ENCODE assay signal across 16 mouse cellular contexts in the genomic region with DNA sequence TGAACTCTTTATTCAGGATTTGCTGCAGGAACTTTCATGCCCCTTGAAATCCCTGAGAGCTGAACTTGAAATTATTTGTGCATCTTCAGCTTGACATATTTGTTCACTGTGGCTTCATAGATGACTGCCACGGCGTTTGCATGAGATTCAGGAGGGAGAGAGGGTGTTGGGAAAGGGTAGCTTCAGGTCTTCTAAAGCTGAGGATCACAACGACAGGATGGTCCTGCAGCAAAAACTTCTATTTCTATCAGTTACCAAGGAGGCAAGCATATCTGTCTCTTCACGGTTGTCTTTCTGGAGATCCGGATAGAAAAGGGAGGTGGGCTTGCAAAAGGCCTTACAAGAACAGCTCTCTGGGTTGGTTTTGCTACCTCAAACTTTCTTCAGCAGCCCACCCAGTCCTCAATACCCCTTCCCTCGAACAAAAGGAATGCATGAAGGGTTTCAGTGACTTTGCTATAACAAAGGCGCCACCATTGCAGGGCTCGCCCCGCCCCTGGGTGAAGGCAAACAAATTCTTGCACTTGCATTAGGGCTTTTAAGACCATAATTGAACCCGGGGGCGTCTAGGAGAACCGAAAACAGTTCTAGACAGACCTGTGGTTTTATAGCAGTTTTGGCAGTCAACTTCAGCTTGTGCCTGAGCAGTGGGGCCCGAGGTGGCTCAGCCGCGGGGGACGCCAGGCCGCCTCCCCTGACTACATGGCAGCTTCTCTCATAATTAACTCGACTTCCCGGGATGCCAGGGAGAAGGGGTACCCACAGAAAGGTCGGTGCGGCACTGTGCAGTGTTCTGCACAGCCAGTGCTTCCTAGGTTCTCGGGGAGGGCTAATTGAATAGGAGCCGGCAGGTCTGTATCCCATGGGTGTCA. TPM values are rescaled to one million over a fixed set of nuclear protein-coding genes. Genes with fewer than 3 reads are reported as not detected.
DNase-seq lines count a peak whose midpoint lies in the region; ATAC-seq and TF ChIP-seq lines count a peak whose summit lies in the region.
"Had no signal": no experiment of that assay in that cellular context is flagged by ENCODE, and none has a peak within 500 bp of the region (broad histone marks: within the 10 kb centered on the region; RNA-seq: fewer than 3 reads in every experiment).

No protein-coding gene starts in this region.

- H3K27ac ChIP-seq in kidney, embryonic 14.5 days (ENCODE audit: low read depth, low read length): peak overlapping the region; percentile 88
- peak overlapping the region; percentile 35 for H3K27ac ChIP-seq in embryonic fibroblast, embryonic 13.5 days (ENCODE audit: insufficient read depth, low read length)
- peak overlapping the region; percentile 42 for H3K27ac ChIP-seq in neural tube, embryonic 15.5 days (replicated peaks)

- peaks cover 26% of the 10 kb centered on the region for H3K4me1 ChIP-seq in kidney, embryonic 14.5 days (ENCODE audit: control insufficient read depth, insufficient read depth, low read length)
- H3K4me1 ChIP-seq in embryonic fibroblast, embryonic 13.5 days (ENCODE audit: control insufficient read depth, insufficient read depth, low read length): no peaks in the 10 kb centered on the region
- H3K4me1 ChIP-seq in neural tube, embryonic 15.5 days: 0 out of 2 replicates have a peak, but pooled peaks cover 7% of the 10 kb centered on the region

- H3K9ac ChIP-seq in kidney, embryonic 14.5 days (ENCODE audit: low read depth, low read length): peak overlapping the region; percentile 75
- no peak overlapping the region; the same call in 1 of the 2 replicates for H3K9ac ChIP-seq in neural tube, embryonic 15.5 days (replicated peaks)

- H3K9me3 ChIP-seq in kidney, embryonic 14.5 days (ENCODE audit: control insufficient read depth, low read length): no peaks in the 10 kb centered on the region
- no peaks in the 10 kb centered on the region for H3K9me3 ChIP-seq in neural tube, embryonic 15.5 days (replicated peaks)

- WGBS in kidney, embryonic 14.5 days: 4% methylated on average over 23 of the region's 23 CpGs
- WGBS in neural tube, embryonic 15.5 days: 4% methylated on average over 23 of the region's 23 CpGs

- no peaks in the 10 kb centered on the region for H3K36me3 ChIP-seq in kidney, embryonic 14.5 days (ENCODE audit: control insufficient read depth, insufficient read depth, low read length)
- H3K36me3 ChIP-seq in neural tube, embryonic 15.5 days: no peaks in the 10 kb centered on the region

- H3K27me3 ChIP-seq in kidney, embryonic 14.5 days (ENCODE audit: control insufficient read depth, insufficient read depth, low read length): peaks cover 23% of the 10 kb centered on the region
- H3K27me3 ChIP-seq in neural tube, embryonic 15.5 days (replicated peaks): peaks cover 84% of the 10 kb centered on the region
- H3K27me3 ChIP-seq: CH12.LX had no signal

- TF ChIP-seq POLR2A in embryonic fibroblast, embryonic 13.5 days (IDR thresholded peaks at IDR 0.05; ENCODE audit: low read depth, low read length): no peak

- DNase-seq in kidney, adult 8-10 months: no peak
- DNase-seq in kidney, postnatal 14 days: peak; percentile 25
- DNase-seq: cerebellum, adult 9-10 months; lung, adult 2 months; spleen, adult 18-20 months had no signal

- ATAC-seq in kidney, embryonic 14.5 days (ENCODE audit: low FRiP score, low TSS enrichment): no peak
- ATAC-seq in neural tube, embryonic 15.5 days (ENCODE audit: low FRiP score): no peak
- no peak for ATAC-seq in inflammation-experienced regulatory T-cells, adult 6 months
- no peak for ATAC-seq in frontal cortex, adult (ENCODE audit: low TSS enrichment)
- ATAC-seq: forebrain, embryonic 16.5 days; hindbrain, embryonic 16.5 days had no signal

- H3K4me2 ChIP-seq in kidney, embryonic 14.5 days (replicated peaks; ENCODE audit: low read depth, low read length): peak overlapping the region; percentile 83
- H3K4me2 ChIP-seq in neural tube, embryonic 15.5 days: peak overlapping the region; percentile 43
- H3K4me2 ChIP-seq: heart, embryonic 11.5 days had no signal

- peak overlapping the region; percentile 75 for H3K4me3 ChIP-seq in kidney, embryonic 14.5 days (ENCODE audit: low read length)
- H3K4me3 ChIP-seq in embryonic fibroblast, embryonic 13.5 days (ENCODE audit: insufficient read depth, low read length): peak overlapping the region; percentile 23
- peak overlapping the region; percentile 12 for H3K4me3 ChIP-seq in neural tube, embryonic 15.5 days (replicated peaks)

- TF ChIP-seq CTCF in embryonic fibroblast, embryonic 13.5 days (IDR thresholded peaks at IDR 0.05; ENCODE audit: borderline replicate concordance, insufficient read depth, low read length): no peak

RNA-seq across cellular contexts. Expression of a gene that starts 2.4 kb away (rescaled TPM):
- polyA plus RNA-seq in kidney, embryonic 14.5 days (2014; fragmentation: Nextera tagmentation; extraction: Ambion mirVana): 27.6 and 35.6 TPM in 2 replicates
- 5.1 and 9.2 TPM in 2 replicates for polyA plus RNA-seq in embryonic fibroblast, embryonic 13.5 days (2011; ENCODE audit: insufficient read length, low read depth, missing spikeins)
- 4.3 and 9.6 TPM in 2 replicates for polyA plus RNA-seq in neural tube, embryonic 15.5 days (2015; fragmentation: Nextera tagmentation; extraction: Ambion mirVana)
- polyA plus RNA-seq in inflammation-experienced regulatory T-cells, adult 6 months (2017; shearing (Covaris generic)): not detected
- polyA plus RNA-seq: embryonic facial prominence, embryonic 14.5 days; forebrain, embryonic 16.5 days; heart, embryonic 11.5 days; hindbrain, embryonic 16.5 days; lung, adult 2 months; thymus, postnatal 0 days had no signal

RNA-seq across cellular contexts. Expression of a gene that starts 7.3 kb away (rescaled TPM):
- 177 and 186 TPM in 2 replicates for polyA plus RNA-seq in kidney, embryonic 14.5 days (2014; fragmentation: Nextera tagmentation; extraction: Ambion mirVana)
- 12.1 and 18.2 TPM in 2 replicates for polyA plus RNA-seq in embryonic fibroblast, embryonic 13.5 days (2011; ENCODE audit: insufficient read length, low read depth, missing spikeins)
- 48.9 and 69.7 TPM in 2 replicates for polyA plus RNA-seq in neural tube, embryonic 15.5 days (2015; fragmentation: Nextera tagmentation; extraction: Ambion mirVana)
- not detected for polyA plus RNA-seq in inflammation-experienced regulatory T-cells, adult 6 months (2017; shearing (Covaris generic))
- polyA plus RNA-seq: embryonic facial prominence, embryonic 14.5 days; forebrain, embryonic 16.5 days; hindbrain, embryonic 16.5 days; lung, adult 2 months had no signal

RNA-seq across cellular contexts. Expression of a gene that starts 12.7 kb away (rescaled TPM):
- polyA plus RNA-seq in kidney, embryonic 14.5 days (2014; fragmentation: Nextera tagmentation; extraction: Ambion mirVana): not detected in 2 replicates
- 3.3 and 5.0 TPM in 2 replicates for polyA plus RNA-seq in embryonic fibroblast, embryonic 13.5 days (2011; ENCODE audit: insufficient read length, low read depth, missing spikeins)
- polyA plus RNA-seq in neural tube, embryonic 15.5 days (2015; fragmentation: Nextera tagmentation; extraction: Ambion mirVana): 0.08 and 0.26 TPM in 2 replicates
- not detected for polyA plus RNA-seq in inflammation-experienced regulatory T-cells, adult 6 months (2017; shearing (Covaris generic))
- polyA plus RNA-seq: embryonic facial prominence, embryonic 14.5 days; forebrain, embryonic 16.5 days; heart, embryonic 11.5 days; hindbrain, embryonic 16.5 days; lung, adult 2 months; thymus, postnatal 0 days had no signal

RNA-seq across cellular contexts. Expression of a gene that starts 17.1 kb away (rescaled TPM):
- 58.1 and 67.8 TPM in 2 replicates for polyA plus RNA-seq in kidney, embryonic 14.5 days (2014; fragmentation: Nextera tagmentation; extraction: Ambion mirVana)
- polyA plus RNA-seq in embryonic fibroblast, embryonic 13.5 days (2011; ENCODE audit: insufficient read length, low read depth, missing spikeins): 9.9 and 13.6 TPM in 2 replicates
- 64.3 and 77.5 TPM in 2 replicates for polyA plus RNA-seq in neural tube, embryonic 15.5 days (2015; fragmentation: Nextera tagmentation; extraction: Ambion mirVana)
- under 1 TPM in 2 of 3 experiments, not detected in 1; 0.13 to 0.32 TPM for polyA plus RNA-seq in inflammation-experienced regulatory T-cells, adult 6 months (2017; shearing (Covaris generic))
- polyA plus RNA-seq: forebrain, embryonic 16.5 days; lung, adult 2 months had no signal

RNA-seq across cellular contexts. Expression of a gene that starts 26.3 kb away (rescaled TPM):
- polyA plus RNA-seq in kidney, embryonic 14.5 days (2014; fragmentation: Nextera tagmentation; extraction: Ambion mirVana): 19.1 and 19.6 TPM in 2 replicates
- polyA plus RNA-seq in embryonic fibroblast, embryonic 13.5 days (2011; ENCODE audit: insufficient read length, low read depth, missing spikeins): 15.8 and 21.6 TPM in 2 replicates
- polyA plus RNA-seq in neural tube, embryonic 15.5 days (2015; fragmentation: Nextera tagmentation; extraction: Ambion mirVana): 86.8 and 109 TPM in 2 replicates
- not detected for polyA plus RNA-seq in inflammation-experienced regulatory T-cells, adult 6 months (2017; shearing (Covaris generic))
- polyA plus RNA-seq: forebrain, embryonic 16.5 days had no signal

Comparison
In these comparisons a context has a peak if more than half of its experiments do, and no peak if none do; other contexts are left out.
1. H3K27ac ChIP-seq: peak in every context shown above with its lines; median percentile 88 in kidney, embryonic 14.5 days; 42 in neural tube, embryonic 15.5 days; 35 in embryonic fibroblast, embryonic 13.5 days.
2. H3K4me3 ChIP-seq: peak in every context shown above with its lines; median percentile 75 in kidney, embryonic 14.5 days; 23 in embryonic fibroblast, embryonic 13.5 days; 12 in neural tube, embryonic 15.5 days.
3. RNA of a gene that starts 7.3 kb away (polyA plus RNA-seq): 177 to 186 TPM in kidney, embryonic 14.5 days, 48.9 to 69.7 TPM in neural tube, embryonic 15.5 days and 12.1 to 18.2 TPM in embryonic fibroblast, embryonic 13.5 days; not detected in inflammation-experienced regulatory T-cells, adult 6 months; every median in the first group is over 10 times any median in the second.